Comparison of ENCODE assay signal across 1 mouse cellular context in the genomic region with DNA sequence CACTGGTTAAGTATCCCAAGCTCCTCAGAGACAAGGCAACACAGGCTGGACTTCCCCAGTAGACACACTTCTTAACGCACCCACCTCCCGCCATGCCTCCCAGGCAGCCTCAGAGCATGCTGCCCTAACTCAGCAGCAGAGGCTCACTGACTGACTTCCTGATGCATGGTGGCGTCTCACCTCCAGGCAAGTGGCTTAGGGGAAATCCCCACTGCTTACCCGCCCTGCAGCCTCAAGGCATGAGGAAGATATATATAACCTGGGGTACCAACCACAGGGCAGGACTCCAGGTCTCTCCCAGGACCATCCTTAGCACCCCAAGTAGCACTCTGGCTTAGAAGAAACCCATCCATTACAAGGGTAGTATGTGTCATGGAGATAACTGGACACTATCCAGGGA.
TF ChIP-seq lines count a peak whose summit lies in the region.

No protein-coding gene starts in this region.

TF ChIP-seq in CH12.LX, 34 proteins besides CTCF, POLR2A, EP300 and RAD21 (continued from another document):
- TF ChIP-seq BHLHE40 (IDR thresholded peaks at IDR 0.05; ENCODE audit: low read depth, low read length): peak; percentile 83
- TF ChIP-seq MAZ (IDR thresholded peaks at IDR 0.05; ENCODE audit: low read depth, low read length): peak; percentile 34; the same call in 1 of the 2 replicates
- TF ChIP-seq MAFK (IDR thresholded peaks at IDR 0.05; ENCODE audit: insufficient replicate concordance, low read length): no peak
- TF ChIP-seq ZC3H11A (IDR thresholded peaks at IDR 0.05; ENCODE audit: low read depth, low read length): no peak
- no peak for TF ChIP-seq USF1 (IDR thresholded peaks at IDR 0.05; ENCODE audit: low read depth, low read length)
- peak; percentile 96 for TF ChIP-seq MYC (IDR thresholded peaks at IDR 0.05; ENCODE audit: low read depth, low read length)
- TF ChIP-seq MAX (IDR thresholded peaks at IDR 0.05; ENCODE audit: low read length): peak; percentile 94
- peak; percentile 87 for TF ChIP-seq TBP (conservative IDR thresholded peaks at IDR 0.05; ENCODE audit: low read depth, low read length)
- peak; percentile 58; the same call in 1 of the 2 replicates for TF ChIP-seq NELFE (IDR thresholded peaks at IDR 0.05; ENCODE audit: low read depth, low read length)
- no peak for TF ChIP-seq JUND (conservative IDR thresholded peaks at IDR 0.05; ENCODE audit: low read depth, low read length)
- TF ChIP-seq PAX5 (IDR thresholded peaks at IDR 0.05; ENCODE audit: low read length): no peak
- peak; percentile 97 for TF ChIP-seq MEF2A (IDR thresholded peaks at IDR 0.05; ENCODE audit: borderline replicate concordance, low read depth, low read length)
- no peak for TF ChIP-seq ZNF384 (IDR thresholded peaks at IDR 0.05; ENCODE audit: low read depth, low read length)
- TF ChIP-seq SMC3 (IDR thresholded peaks at IDR 0.05; ENCODE audit: low read depth, low read length): peak; percentile 43; the same call in 1 of the 2 replicates
- TF ChIP-seq ZMIZ1 (IDR thresholded peaks at IDR 0.05; ENCODE audit: low read depth, low read length): no peak
- TF ChIP-seq CHD2 (IDR thresholded peaks at IDR 0.05; ENCODE audit: low read length): peak; percentile 52; the same call in 1 of the 2 replicates
